Mouse (Mus musculus): ENCODE measurements around the gene Tmem135. TPM values are rescaled to one million over a fixed set of nuclear protein-coding genes. Genes with fewer than 3 reads are reported as not detected.

The Tmem135 gene
- total RNA-seq, 1 experiment from 2014 or later, result 50.7 TPM

GRCm38 (mm10) chr7:89232499-89233145 lies 171.4 kb downstream of the Tmem135 start:
- ATAC-seq (replicated peaks; ENCODE audit: insufficient number of reproducible peaks, low FRiP score, low TSS enrichment, poor library complexity, severe bottlenecking), result no peak

- ATAC-seq (replicated peaks; ENCODE audit: insufficient number of reproducible peaks, low FRiP score, low TSS enrichment, poor library complexity, severe bottlenecking), result no peak
Measured at GRCm38 (mm10) chr7:89231200-89231790, 172.7 kb downstream of the Tmem135 start.

- no peak for ATAC-seq (replicated peaks; ENCODE audit: insufficient number of reproducible peaks, low FRiP score, low TSS enrichment, poor library complexity, severe bottlenecking)
Measured at GRCm38 (mm10) chr7:89222609-89223008, 181.4 kb downstream of the Tmem135 start.

- ATAC-seq (replicated peaks; ENCODE audit: insufficient number of reproducible peaks, low FRiP score, low TSS enrichment, poor library complexity, severe bottlenecking), result no peak
Measured at GRCm38 (mm10) chr7:89216628-89217027, 187.4 kb downstream of the Tmem135 start.

GRCm38 (mm10) chr7:89216118-89216517 lies 187.9 kb downstream of the Tmem135 start:
- ATAC-seq (replicated peaks; ENCODE audit: insufficient number of reproducible peaks, low FRiP score, low TSS enrichment, poor library complexity, severe bottlenecking), result no peak

GRCm38 (mm10) chr7:89215714-89216113 lies 188.3 kb downstream of the Tmem135 start:
- peak; percentile 89 for ATAC-seq (replicated peaks; ENCODE audit: insufficient number of reproducible peaks, low FRiP score, low TSS enrichment, poor library complexity, severe bottlenecking)

- no peak for ATAC-seq (replicated peaks; ENCODE audit: insufficient number of reproducible peaks, low FRiP score, low TSS enrichment, poor library complexity, severe bottlenecking)
Measured at GRCm38 (mm10) chr7:89210506-89210905, 193.5 kb downstream of the Tmem135 start.

GRCm38 (mm10) chr7:89206165-89206564 lies 197.9 kb downstream of the Tmem135 start:
- ATAC-seq (replicated peaks; ENCODE audit: insufficient number of reproducible peaks, low FRiP score, low TSS enrichment, poor library complexity, severe bottlenecking), result no peak

GRCm38 (mm10) chr7:89205402-89205801 lies 198.6 kb downstream of the Tmem135 start:
- no peak for ATAC-seq (replicated peaks; ENCODE audit: insufficient number of reproducible peaks, low FRiP score, low TSS enrichment, poor library complexity, severe bottlenecking)

- ATAC-seq (replicated peaks; ENCODE audit: insufficient number of reproducible peaks, low FRiP score, low TSS enrichment, poor library complexity, severe bottlenecking), result no peak
Measured at GRCm38 (mm10) chr7:89203144-89203543, 200.9 kb downstream of the Tmem135 start.

GRCm38 (mm10) chr7:89201954-89202353 lies 202.1 kb downstream of the Tmem135 start:
- ATAC-seq (replicated peaks; ENCODE audit: insufficient number of reproducible peaks, low FRiP score, low TSS enrichment, poor library complexity, severe bottlenecking), result no peak

- ATAC-seq (replicated peaks; ENCODE audit: insufficient number of reproducible peaks, low FRiP score, low TSS enrichment, poor library complexity, severe bottlenecking), result no peak
Measured at GRCm38 (mm10) chr7:89198499-89198898, 205.5 kb downstream of the Tmem135 start.

GRCm38 (mm10) chr7:89193459-89193858 lies 210.6 kb downstream of the Tmem135 start:
- no peak for ATAC-seq (replicated peaks; ENCODE audit: insufficient number of reproducible peaks, low FRiP score, low TSS enrichment, poor library complexity, severe bottlenecking)

GRCm38 (mm10) chr7:89183928-89184327 lies 220.1 kb downstream of the Tmem135 start:
- no peak for ATAC-seq (replicated peaks; ENCODE audit: insufficient number of reproducible peaks, low FRiP score, low TSS enrichment, poor library complexity, severe bottlenecking)

GRCm38 (mm10) chr7:89182943-89183342 lies 221.1 kb downstream of the Tmem135 start:
- ATAC-seq (replicated peaks; ENCODE audit: insufficient number of reproducible peaks, low FRiP score, low TSS enrichment, poor library complexity, severe bottlenecking), result no peak

- ATAC-seq (replicated peaks; ENCODE audit: insufficient number of reproducible peaks, low FRiP score, low TSS enrichment, poor library complexity, severe bottlenecking), result no peak
Measured at GRCm38 (mm10) chr7:89181285-89181684, 222.7 kb downstream of the Tmem135 start.

- ATAC-seq (replicated peaks; ENCODE audit: insufficient number of reproducible peaks, low FRiP score, low TSS enrichment, poor library complexity, severe bottlenecking), result no peak
Measured at GRCm38 (mm10) chr7:89178601-89179000, 225.4 kb downstream of the Tmem135 start.

GRCm38 (mm10) chr7:89177926-89178325 lies 226.1 kb downstream of the Tmem135 start:
- ATAC-seq (replicated peaks; ENCODE audit: insufficient number of reproducible peaks, low FRiP score, low TSS enrichment, poor library complexity, severe bottlenecking), result peak; percentile 91

- ATAC-seq (replicated peaks; ENCODE audit: insufficient number of reproducible peaks, low FRiP score, low TSS enrichment, poor library complexity, severe bottlenecking), result no peak
Measured at GRCm38 (mm10) chr7:89174430-89174829, 229.6 kb downstream of the Tmem135 start.

GRCm38 (mm10) chr7:89173018-89173417 lies 231.0 kb downstream of the Tmem135 start:
- no peak for ATAC-seq (replicated peaks; ENCODE audit: insufficient number of reproducible peaks, low FRiP score, low TSS enrichment, poor library complexity, severe bottlenecking)

All from monocyte, adult 5-6 weeks (primary cell).